Mouse (Mus musculus): ENCODE results near the gene Dcaf12.

Gene Dcaf12

GRCm38 (mm10) chr4:41314141-41315129 is at the start of gene Dcaf12:
Dcaf12 (minus strand) TSS chr4:41314889.
- peak; percentile 99 for DNase-seq (ENCODE audit: low read depth, low spot score)

- DNase-seq (ENCODE audit: low read depth, low spot score), result no peak
Measured at GRCm38 (mm10) chr4:41361059-41361458, 46.4 kb upstream of the Dcaf12 start.

GRCm38 (mm10) chr4:41359358-41359757 is 44.7 kb upstream of the Dcaf12 start:
- no peak for DNase-seq (ENCODE audit: low read depth, low spot score)

GRCm38 (mm10) chr4:41358669-41359068 is 44.0 kb upstream of the Dcaf12 start:
- no peak for DNase-seq (ENCODE audit: low read depth, low spot score)

- no peak for DNase-seq (ENCODE audit: low read depth, low spot score)
Measured at GRCm38 (mm10) chr4:41357154-41357553, 42.5 kb upstream of the Dcaf12 start.

GRCm38 (mm10) chr4:41353265-41353664 is 38.6 kb upstream of the Dcaf12 start:
- peak; percentile 74 for DNase-seq (ENCODE audit: low read depth, low spot score)

- DNase-seq (ENCODE audit: low read depth, low spot score), result no peak
Measured at GRCm38 (mm10) chr4:41352758-41353157, 38.1 kb upstream of the Dcaf12 start.

- DNase-seq (ENCODE audit: low read depth, low spot score), result peak; percentile 53
Measured at GRCm38 (mm10) chr4:41349199-41349591, 34.5 kb upstream of the Dcaf12 start.

GRCm38 (mm10) chr4:41348584-41349198 is 34.0 kb upstream of the Dcaf12 start, which contains the start of gene Ubap1:
Ubap1 (plus strand) TSS chr4:41348996.
- DNase-seq (ENCODE audit: low read depth, low spot score), result peak; percentile 99

- DNase-seq (ENCODE audit: low read depth, low spot score), result peak; percentile 15
Measured at GRCm38 (mm10) chr4:41347839-41348238, 33.1 kb upstream of the Dcaf12 start.

- DNase-seq (ENCODE audit: low read depth, low spot score), result no peak
Measured at GRCm38 (mm10) chr4:41346011-41346410, 31.3 kb upstream of the Dcaf12 start.

- DNase-seq (ENCODE audit: low read depth, low spot score), result peak; percentile 39
Measured at GRCm38 (mm10) chr4:41340912-41341550, 26.3 kb upstream of the Dcaf12 start.

- no peak for DNase-seq (ENCODE audit: low read depth, low spot score)
Measured at GRCm38 (mm10) chr4:41336546-41336945, 21.9 kb upstream of the Dcaf12 start.

- DNase-seq (ENCODE audit: low read depth, low spot score), result no peak
Measured at GRCm38 (mm10) chr4:41331698-41332421, 17.2 kb upstream of the Dcaf12 start.

- peak; percentile 65 for DNase-seq (ENCODE audit: low read depth, low spot score)
Measured at GRCm38 (mm10) chr4:41331085-41331484, 16.4 kb upstream of the Dcaf12 start.

- DNase-seq (ENCODE audit: low read depth, low spot score), result no peak
Measured at GRCm38 (mm10) chr4:41329481-41329880, 14.8 kb upstream of the Dcaf12 start.

- no peak for DNase-seq (ENCODE audit: low read depth, low spot score)
Measured at GRCm38 (mm10) chr4:41326876-41327275, 12.2 kb upstream of the Dcaf12 start.

GRCm38 (mm10) chr4:41320971-41321370 is 6.3 kb upstream of the Dcaf12 start:
- no peak for DNase-seq (ENCODE audit: low read depth, low spot score)

GRCm38 (mm10) chr4:41318267-41318666 is 3.6 kb upstream of the Dcaf12 start:
- DNase-seq (ENCODE audit: low read depth, low spot score), result no peak

- DNase-seq (ENCODE audit: low read depth, low spot score), result no peak
Measured at GRCm38 (mm10) chr4:41315173-41315572, 484 bp upstream of the Dcaf12 start.

GRCm38 (mm10) chr4:41313722-41314121 is 967 bp downstream of the Dcaf12 start:
- DNase-seq (ENCODE audit: low read depth, low spot score), result no peak

Data from 3T3-L1 (cell line).